Mouse (Mus musculus) spleen, adult 18-20 months (tissue): ENCODE results near the gene Otulinl.

Experiments used
- DNase-seq, 2 experiments: peaks; one replicate each; pipeline ENCODE4 v3.0.0; 2022; ENCODE audit warnings: mixed read lengths in 2 of 2

Otulinl gene

DNA sequence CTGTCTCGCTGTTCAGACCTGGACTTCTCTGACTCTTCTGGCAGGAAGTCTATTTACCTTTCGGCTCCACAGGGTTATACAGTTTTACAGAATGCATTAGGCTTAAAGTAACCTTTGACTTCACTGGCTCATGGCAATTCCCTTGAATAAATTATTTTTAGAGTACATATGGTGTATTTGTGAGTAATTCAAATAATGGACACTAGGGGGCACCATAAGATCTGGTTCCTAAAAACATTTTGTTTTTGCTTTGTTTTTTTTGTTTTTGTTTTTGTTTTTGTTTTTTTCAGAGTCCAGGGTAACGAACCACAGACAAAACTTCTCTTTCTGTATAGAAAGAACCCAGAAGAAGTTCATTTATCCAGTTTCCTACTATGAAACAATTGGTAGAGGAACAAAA lies 33.7 kb downstream of the Otulinl start:
- DNase-seq, result no peak

- DNase-seq, result no peak
These were observed 34.7 kb downstream of the Otulinl start for GRCm38 (mm10) chr15:27646665-27647064.

DNA sequence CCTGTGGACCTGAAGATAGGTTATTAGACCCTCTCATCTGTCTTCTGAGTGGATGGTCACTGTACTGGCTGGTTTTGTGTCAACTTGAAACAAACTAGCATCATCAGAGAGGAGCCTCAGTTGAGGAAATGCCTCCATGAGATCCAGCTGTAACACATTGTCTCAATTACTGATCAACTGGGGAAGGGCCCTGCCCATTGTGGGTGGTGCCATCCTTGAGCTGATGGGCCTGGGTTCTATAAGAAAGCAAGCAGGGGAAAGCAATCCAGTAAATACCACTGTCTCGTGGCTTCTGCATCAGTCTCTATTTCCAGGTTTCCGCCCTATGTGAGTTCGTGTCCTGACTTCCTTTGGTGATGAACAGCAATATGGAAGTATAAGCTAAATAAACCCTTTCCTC lies 36.1 kb downstream of the Otulinl start:
- no peak for DNase-seq

DNA sequence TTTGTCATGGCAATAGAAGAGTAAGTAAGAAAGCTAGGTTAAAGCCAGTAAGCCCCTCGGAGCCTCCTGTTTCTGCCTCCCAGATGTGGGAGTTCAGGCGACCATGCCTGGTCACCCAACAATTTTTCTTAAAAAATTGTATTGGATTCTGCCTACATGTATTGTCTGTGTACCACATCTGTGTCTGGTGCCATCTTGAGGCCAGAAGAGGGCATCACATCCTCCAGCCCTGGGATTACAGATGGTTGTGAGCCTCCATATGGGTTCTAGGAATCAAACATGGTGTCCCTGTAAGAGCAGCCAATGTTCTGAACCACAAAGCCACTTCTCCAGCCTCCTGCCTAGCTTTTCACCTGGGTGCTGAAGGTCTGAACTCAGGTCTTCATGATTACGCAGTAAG lies 38.5 kb downstream of the Otulinl start:
- DNase-seq, result peak in 1 of 2 experiments; percentile 55

GRCm38 (mm10) chr15:27641171-27641570 lies 40.2 kb downstream of the Otulinl start:
- peak; percentile 29 to 38 for DNase-seq

- DNase-seq, result no peak
These were observed 47.2 kb downstream of the Otulinl start for GRCm38 (mm10) chr15:27633941-27634900.

- DNase-seq, result peak; percentile 97 to 100
These were observed 50.6 kb downstream of the Otulinl start, which contains the start of gene Otulin for GRCm38 (mm10) chr15:27630601-27631383. Otulin (minus strand) TSS chr15:27630693.

GRCm38 (mm10) chr15:27629800-27630600 lies 51.4 kb downstream of the Otulinl start:
- peak in 1 of 2 experiments; percentile 33 for DNase-seq

DNA sequence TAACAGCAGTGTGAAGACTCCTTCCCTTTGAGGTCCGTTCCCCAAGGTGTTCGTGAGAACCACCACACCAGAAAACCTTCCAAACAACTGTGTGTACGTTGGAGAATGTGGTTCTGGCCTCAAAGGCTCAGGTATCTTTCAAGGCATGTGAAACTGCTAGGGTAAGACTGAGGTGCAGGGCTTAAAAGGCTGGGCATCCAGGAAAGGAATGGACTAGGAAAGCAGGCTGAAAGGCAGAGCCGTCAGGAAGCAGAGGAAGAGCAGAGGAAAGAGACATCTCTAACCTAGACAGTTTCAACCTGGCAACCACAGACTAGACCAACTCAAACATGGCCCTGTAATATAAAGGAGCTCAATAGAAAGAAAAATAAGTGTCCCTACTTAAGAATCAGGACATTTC lies 52.3 kb downstream of the Otulinl start:
- no peak for DNase-seq

DNA sequence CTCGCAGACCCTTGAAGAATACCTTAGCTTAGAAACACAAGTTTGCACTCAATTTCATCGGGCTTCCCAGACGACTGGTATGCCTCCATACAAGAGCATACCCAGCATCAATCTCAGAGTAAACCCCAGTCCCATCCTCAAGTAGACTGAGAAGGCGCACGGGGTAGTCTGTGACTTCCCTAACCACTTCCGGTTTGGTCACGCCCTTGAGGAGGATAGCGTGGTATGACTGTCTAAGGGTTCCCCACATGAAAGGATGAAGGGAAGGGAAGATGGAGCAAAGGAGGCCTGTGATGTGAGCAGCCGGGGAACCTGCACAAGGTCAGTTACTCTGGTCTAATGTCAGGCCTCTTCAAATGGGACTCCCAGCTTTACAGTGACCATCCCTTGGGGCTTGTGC lies 53.6 kb downstream of the Otulinl start:
- DNase-seq, result no peak

GRCm38 (mm10) chr15:27626314-27626713 lies 55.1 kb downstream of the Otulinl start:
- no peak for DNase-seq

GRCm38 (mm10) chr15:27625890-27626255 lies 55.5 kb downstream of the Otulinl start:
- no peak for DNase-seq

DNA sequence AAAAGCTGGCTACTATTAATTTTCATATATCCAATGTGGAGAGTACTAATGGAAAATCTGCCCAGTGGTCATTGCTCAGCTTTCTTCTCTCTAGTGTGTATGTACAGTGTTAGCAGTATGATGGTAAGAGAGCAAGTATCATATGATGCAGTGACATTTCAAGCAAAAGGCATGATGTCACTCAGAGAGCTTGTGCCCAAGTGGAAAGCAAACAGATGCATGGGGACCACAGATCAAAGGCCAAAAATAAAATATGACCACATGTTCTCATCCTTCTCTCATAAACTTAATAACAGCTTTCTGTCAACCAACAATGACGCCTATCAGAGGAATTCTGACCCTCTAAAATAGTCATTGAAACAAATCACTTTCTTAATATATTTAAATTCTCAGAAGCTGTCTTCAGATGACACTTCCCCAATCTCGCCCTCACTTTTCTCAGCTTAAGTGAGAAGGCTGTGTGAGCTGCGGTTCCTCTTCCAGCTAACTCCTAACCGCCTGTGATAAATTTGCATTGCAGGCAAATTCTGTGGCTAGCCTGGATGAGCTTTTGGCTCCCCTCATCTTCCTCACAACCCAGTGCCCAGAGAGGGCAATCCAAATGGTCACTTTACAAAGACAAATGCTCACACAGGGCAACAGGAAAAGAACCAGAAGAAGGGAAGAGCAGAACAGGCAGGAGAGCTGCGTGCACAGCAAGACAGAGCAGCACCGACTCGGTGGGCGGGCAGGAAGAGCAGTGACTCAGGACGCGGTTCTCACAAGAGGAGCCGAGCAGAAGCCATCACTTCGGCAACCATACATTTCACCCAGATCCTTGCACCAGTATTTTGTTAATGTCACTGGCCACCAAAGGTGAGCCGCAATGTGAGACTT lies 56.1 kb downstream of the Otulinl start:
- DNase-seq, result peak; percentile 50 to 51

DNA sequence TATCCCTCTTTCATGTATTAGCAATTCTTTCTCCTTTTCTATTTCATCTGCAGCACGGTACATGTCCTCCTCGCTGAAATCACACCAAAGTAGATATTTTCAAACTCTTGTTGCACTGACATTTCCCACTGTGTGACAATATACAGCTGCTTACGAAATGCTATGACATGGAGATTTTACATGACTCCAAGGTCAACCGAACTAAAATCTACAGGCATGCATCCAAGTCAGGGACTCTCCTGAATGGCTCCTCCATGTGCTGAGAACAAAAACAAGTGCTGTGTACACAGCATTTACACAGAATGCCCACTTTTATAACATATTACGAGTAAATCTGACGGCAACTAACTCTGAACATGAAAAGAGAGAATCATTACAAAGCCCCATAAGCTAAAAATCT lies 58.1 kb downstream of the Otulinl start:
- no peak for DNase-seq

- no peak for DNase-seq
These were observed 60.7 kb downstream of the Otulinl start for GRCm38 (mm10) chr15:27620475-27621185.

GRCm38 (mm10) chr15:27619683-27620082 lies 61.7 kb downstream of the Otulinl start:
- no peak for DNase-seq

- no peak for DNase-seq
These were observed 62.4 kb downstream of the Otulinl start for GRCm38 (mm10) chr15:27618778-27619533.

DNA sequence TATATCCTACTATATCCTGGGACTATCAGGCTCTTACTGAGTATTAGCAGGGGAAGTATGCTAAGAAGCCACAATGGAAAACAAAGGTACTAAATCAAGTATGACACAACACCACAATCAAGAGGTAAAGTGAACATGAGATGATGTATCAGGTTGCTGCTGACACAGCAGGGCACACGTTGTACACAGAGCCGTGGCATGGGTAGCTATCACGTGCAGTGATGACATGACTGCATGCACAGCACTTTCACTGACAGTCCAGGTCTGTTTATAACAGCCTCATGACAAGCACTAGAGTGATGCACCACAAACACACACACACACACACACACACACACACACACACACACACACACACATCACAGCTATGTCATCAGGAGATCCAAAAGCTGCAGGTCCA lies 64.2 kb downstream of the Otulinl start:
- DNase-seq, result no peak

- no peak for DNase-seq
These were observed 65.2 kb downstream of the Otulinl start for GRCm38 (mm10) chr15:27616159-27616558.

DNA sequence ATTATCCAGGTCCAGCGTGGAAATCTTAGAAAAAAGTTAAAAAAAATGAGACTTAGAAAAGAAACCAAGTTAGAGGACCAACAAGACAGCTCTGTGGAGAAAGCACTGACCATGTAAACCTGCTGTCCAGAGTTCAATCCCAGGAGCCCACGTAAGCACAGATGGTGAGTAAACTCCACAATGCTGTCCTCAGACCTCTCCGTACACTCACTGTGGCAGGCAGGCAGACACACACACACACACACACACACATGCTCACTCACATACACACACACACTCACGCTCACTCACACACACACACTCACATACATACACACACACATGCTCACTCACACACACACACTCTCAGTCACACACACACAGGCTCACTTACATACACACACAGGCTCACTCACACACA lies 68.1 kb downstream of the Otulinl start:
- no peak for DNase-seq
